Mouse (Mus musculus) T-cell, adult 2 months (primary cell): Measurements from ENCODE around the gene Pak4.

Experiments
- DNase-seq: peaks from one replicate; pipeline ENCODE4 v3.0.0; 2022; ENCODE audit warnings: low spot score

Pak4 gene

GRCm38 (mm10) chr7:28587644-28588043 is 10.3 kb downstream of the Pak4 start:
- no peak for DNase-seq

- DNase-seq, result no peak
Measured at GRCm38 (mm10) chr7:28586663-28587411, 11.1 kb downstream of the Pak4 start.

- DNase-seq, result no peak
Measured at GRCm38 (mm10) chr7:28585001-28585400, 13.0 kb downstream of the Pak4 start.

GRCm38 (mm10) chr7:28584468-28584867 is 13.5 kb downstream of the Pak4 start:
- DNase-seq, result no peak

- no peak for DNase-seq
Measured at GRCm38 (mm10) chr7:28583570-28584344, 14.2 kb downstream of the Pak4 start.

GRCm38 (mm10) chr7:28582841-28583240 is 15.1 kb downstream of the Pak4 start:
- DNase-seq, result no peak

GRCm38 (mm10) chr7:28581721-28582120 is 16.3 kb downstream of the Pak4 start:
- DNase-seq, result no peak

GRCm38 (mm10) chr7:28579826-28580225 is 18.2 kb downstream of the Pak4 start:
- DNase-seq, result no peak

GRCm38 (mm10) chr7:28578543-28579053 is 19.4 kb downstream of the Pak4 start:
- no peak for DNase-seq

GRCm38 (mm10) chr7:28577826-28578542 is 20.0 kb downstream of the Pak4 start:
- DNase-seq, result no peak

GRCm38 (mm10) chr7:28576271-28576914 is 21.6 kb downstream of the Pak4 start:
- DNase-seq, result no peak

GRCm38 (mm10) chr7:28575597-28575996 is 22.4 kb downstream of the Pak4 start:
- DNase-seq, result no peak

- DNase-seq, result no peak
Measured at GRCm38 (mm10) chr7:28573236-28573635, 24.7 kb downstream of the Pak4 start.

- no peak for DNase-seq
Measured at GRCm38 (mm10) chr7:28572689-28573088, 25.3 kb downstream of the Pak4 start.

- DNase-seq, result no peak
Measured at GRCm38 (mm10) chr7:28570982-28571682, 26.9 kb downstream of the Pak4 start.

GRCm38 (mm10) chr7:28570291-28570981 is 27.5 kb downstream of the Pak4 start:
- DNase-seq, result no peak

GRCm38 (mm10) chr7:28568253-28568652 is 29.7 kb downstream of the Pak4 start:
- DNase-seq, result peak; percentile 59

- no peak for DNase-seq
Measured at GRCm38 (mm10) chr7:28567539-28567938, 30.4 kb downstream of the Pak4 start.

GRCm38 (mm10) chr7:28565407-28565806 is 32.6 kb downstream of the Pak4 start:
- DNase-seq, result peak; percentile 56

- no peak for DNase-seq
Measured at GRCm38 (mm10) chr7:28562951-28563350, 35.0 kb downstream of the Pak4 start.

- DNase-seq, result no peak
Measured at GRCm38 (mm10) chr7:28562371-28562770, 35.6 kb downstream of the Pak4 start.
